Mouse (Mus musculus) intestine, postnatal 0 days (tissue): ENCODE measurements at regions not wholly inside any gene's neighbourhood (a gene's known extent, or its start where the extent isn't known, plus 50 kb on each side); places are given as distances from the start of the nearest gene placed in this dataset.

Experiments used
- ATAC-seq: fragments of 200-750 bp; cut with Nextera tagmentation; 2 replicates; pipeline ENCODE4 v1.8.0; 2017; ENCODE audit warnings: mild to moderate bottlenecking, moderate TSS enrichment, moderate library complexity
- H3K27ac ChIP-seq: fragments of 300-500 bp; sonication (generic); 2 replicates; pipeline ENCODE4 v1.5.1; 2014; ENCODE audit warnings: mild to moderate bottlenecking, low read depth, low read length, moderate library complexity
- H3K27me3 ChIP-seq: fragments of 300-500 bp; sonication (generic); replicated peaks from 2 replicates; pipeline ENCODE4 v1.6.1; 2014; ENCODE audit warnings: low read length, mixed read lengths; ENCODE audit not compliant: control insufficient read depth, insufficient read depth
- H3K36me3 ChIP-seq: fragments of 300-500 bp; sonication (generic); 2 replicates; pipeline ENCODE4 v1.6.1; 2014; ENCODE audit warnings: mild to moderate bottlenecking, moderate library complexity; ENCODE audit not compliant: control insufficient read depth, insufficient read depth
- H3K4me1 ChIP-seq: fragments of 300-500 bp; sonication (generic); replicated peaks from 2 replicates; pipeline ENCODE4 v1.6.1; 2014; ENCODE audit warnings: antibody characterized with exemption, low read length, mixed read lengths; ENCODE audit not compliant: control insufficient read depth, insufficient read depth
- H3K4me2 ChIP-seq: fragments of 300-500 bp; sonication (generic); replicated peaks from 2 replicates; pipeline ENCODE4 v1.6.1; 2014; ENCODE audit warnings: low read depth, mild to moderate bottlenecking, moderate library complexity
- H3K4me3 ChIP-seq: fragments of 300-500 bp; sonication (generic); 2 replicates; pipeline ENCODE4 v1.5.1; 2014; ENCODE audit warnings: low read depth, low read length
- H3K9ac ChIP-seq: fragments of 300-500 bp; sonication (generic); 2 replicates; pipeline ENCODE4 v1.6.1; 2014; ENCODE audit warnings: mild to moderate bottlenecking, low read depth, low read length
- H3K9me3 ChIP-seq: fragments of 300-500 bp; sonication (generic); 2 replicates; pipeline ENCODE4 v1.6.1; 2016; ENCODE audit warnings: mixed run types; ENCODE audit not compliant: control insufficient read depth
- CTCF ChIP-seq: sonication (generic); IDR thresholded peaks from 2 replicates; pipeline ENCODE4 v1.5.1; 2016; ENCODE audit warnings: low read depth, mild to moderate bottlenecking, control low read depth, antibody characterized with exemption, moderate library complexity
- WGBS: fragments of 180-500 bp; shearing (Covaris S2); extraction: QIAGEN DNeasy Blood & Tissue Kit; methylation state at CpG from one replicate; pipeline ENCODE4 v1.1.7; 2014; 5-methylcytosine and 5-hydroxymethylcytosine counted together

GRCm38 (mm10) chr12:54343493-54343892 is 139.8 kb upstream of the Egln3 start:
- WGBS: 85% methylated on average over 5 of the region's 5 CpGs
- no peaks in the 10 kb centered on the region for H3K4me1 ChIP-seq
- no peaks in the 10 kb centered on the region for H3K9me3 ChIP-seq
- no peak overlapping the region for H3K9ac ChIP-seq
- no peak for TF ChIP-seq CTCF
- H3K4me2 ChIP-seq: no peak overlapping the region
- no peak overlapping the region for H3K4me3 ChIP-seq
- H3K27me3 ChIP-seq: no peaks in the 10 kb centered on the region
- no peaks in the 10 kb centered on the region for H3K36me3 ChIP-seq
- ATAC-seq: no peak
- H3K27ac ChIP-seq: no peak overlapping the region

GRCm38 (mm10) chr12:54335509-54335908 is 131.8 kb upstream of the Egln3 start:
- WGBS: 58% methylated on average over 2 of the region's 2 CpGs
- no peaks in the 10 kb centered on the region for H3K9me3 ChIP-seq
- no peak overlapping the region for H3K9ac ChIP-seq
- TF ChIP-seq CTCF: no peak
- H3K4me3 ChIP-seq: no peak overlapping the region
- H3K27me3 ChIP-seq: no peaks in the 10 kb centered on the region
- no peaks in the 10 kb centered on the region for H3K4me1 ChIP-seq
- no peak overlapping the region for H3K4me2 ChIP-seq
- no peak for ATAC-seq
- no peak overlapping the region for H3K27ac ChIP-seq
- H3K36me3 ChIP-seq: no peaks in the 10 kb centered on the region

GRCm38 (mm10) chr12:54334491-54335132 is 131.0 kb upstream of the Egln3 start:
- H3K9ac ChIP-seq: no peak overlapping the region
- no peaks in the 10 kb centered on the region for H3K4me1 ChIP-seq
- H3K4me3 ChIP-seq: no peak overlapping the region
- H3K27ac ChIP-seq: no peak overlapping the region
- no peaks in the 10 kb centered on the region for H3K9me3 ChIP-seq
- no peaks in the 10 kb centered on the region for H3K27me3 ChIP-seq
- TF ChIP-seq CTCF: 0 out of 2 replicates have a peak, but pooled peaks have one; percentile 10
- no peak for ATAC-seq
- H3K36me3 ChIP-seq: no peaks in the 10 kb centered on the region
- WGBS: 33% methylated on average over 9 of the region's 9 CpGs
- H3K4me2 ChIP-seq: no peak overlapping the region

GRCm38 (mm10) chr12:54333632-54334321 is 130.1 kb upstream of the Egln3 start:
- Histone ChIP-seq H3K27ac (no peak overlapping the region), H3K36me3 (no peaks in the 10 kb centered on the region), H3K27me3 (no peaks in the 10 kb centered on the region), H3K9ac (no peak overlapping the region), H3K9me3 (no peaks in the 10 kb centered on the region), H3K4me2 (no peak overlapping the region), H3K4me3 (no peak overlapping the region), H3K4me1 (no peaks in the 10 kb centered on the region)
- no peak for TF ChIP-seq CTCF
- WGBS: 87% methylated on average over 14 of the region's 14 CpGs
- ATAC-seq: no peak

GRCm38 (mm10) chr12:54327483-54327882 is 123.8 kb upstream of the Egln3 start:
- ATAC-seq: no peak
- no peak for TF ChIP-seq CTCF
- no peaks in the 10 kb centered on the region for H3K27me3 ChIP-seq
- H3K9me3 ChIP-seq: no peaks in the 10 kb centered on the region
- no peak overlapping the region for H3K4me2 ChIP-seq
- no peak overlapping the region for H3K27ac ChIP-seq
- H3K4me3 ChIP-seq: no peak overlapping the region
- WGBS: 50% methylated on average over 1 of the region's 1 CpGs
- no peaks in the 10 kb centered on the region for H3K36me3 ChIP-seq
- no peaks in the 10 kb centered on the region for H3K4me1 ChIP-seq
- no peak overlapping the region for H3K9ac ChIP-seq

- Histone ChIP-seq H3K4me1 (no peaks in the 10 kb centered on the region), H3K4me3 (no peak overlapping the region), H3K27ac (no peak overlapping the region), H3K27me3 (no peaks in the 10 kb centered on the region), H3K9ac (no peak overlapping the region), H3K9me3 (no peaks in the 10 kb centered on the region), H3K36me3 (no peaks in the 10 kb centered on the region), H3K4me2 (no peak overlapping the region)
- TF ChIP-seq CTCF: no peak
- 88% methylated on average over 7 of the region's 7 CpGs for WGBS
- no peak for ATAC-seq
These were observed 122.9 kb upstream of the Egln3 start for GRCm38 (mm10) chr12:54326571-54326970.
